Mouse (Mus musculus) frontal cortex, postnatal 36 days (tissue): ENCODE results near the gene Med8.

ENCODE experiments used
- DNase-seq, 2 experiments: peaks; one replicate each; pipeline ENCODE4 v3.0.0; 2022; ENCODE audit warnings: low spot score in 2 of 2

Gene Med8

GRCm38 (mm10) chr4:118415779-118416178 lies 6.6 kb downstream of the Med8 start:
- no peak for DNase-seq

- peak; percentile 20 to 29 for DNase-seq
These were observed 7.2 kb downstream of the Med8 start for GRCm38 (mm10) chr4:118416329-118416728.

GRCm38 (mm10) chr4:118417112-118417797 lies 8.1 kb downstream of the Med8 start:
- no peak for DNase-seq

- no peak for DNase-seq
These were observed 12.2 kb downstream of the Med8 start for GRCm38 (mm10) chr4:118421384-118421783.

DNA sequence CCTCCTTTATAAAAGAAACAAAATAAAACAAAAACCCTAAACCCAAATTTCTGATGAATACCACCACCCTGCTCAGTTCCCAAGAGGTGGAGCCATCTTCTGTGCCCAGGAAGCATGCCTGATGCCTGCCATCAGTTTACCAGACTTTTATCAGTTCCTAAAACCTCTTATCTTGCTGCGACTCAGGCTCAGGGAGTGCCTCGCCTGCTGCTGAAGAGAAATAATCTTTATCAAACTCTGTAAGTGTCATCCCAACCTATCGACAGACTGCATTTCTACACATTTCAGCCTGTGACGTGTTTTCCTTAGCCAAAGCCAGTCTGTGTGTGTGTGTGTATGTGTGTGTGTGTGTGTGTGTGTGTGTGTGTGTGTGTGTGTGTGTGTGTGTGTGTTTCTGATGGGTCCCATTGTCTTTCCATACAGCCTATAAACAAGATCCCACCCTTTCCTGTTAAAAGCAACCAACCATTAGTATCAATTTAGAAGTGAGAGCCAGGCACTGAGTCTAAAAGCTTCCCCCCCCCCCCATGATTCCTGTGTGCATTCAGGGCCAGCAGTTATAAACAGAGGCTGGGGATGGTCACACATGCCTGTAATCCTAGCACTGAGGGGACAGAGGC lies 15.5 kb downstream of the Med8 start:
- DNase-seq = no peak

- DNase-seq = no peak
These were observed 16.2 kb downstream of the Med8 start for GRCm38 (mm10) chr4:118425374-118425773.

DNA sequence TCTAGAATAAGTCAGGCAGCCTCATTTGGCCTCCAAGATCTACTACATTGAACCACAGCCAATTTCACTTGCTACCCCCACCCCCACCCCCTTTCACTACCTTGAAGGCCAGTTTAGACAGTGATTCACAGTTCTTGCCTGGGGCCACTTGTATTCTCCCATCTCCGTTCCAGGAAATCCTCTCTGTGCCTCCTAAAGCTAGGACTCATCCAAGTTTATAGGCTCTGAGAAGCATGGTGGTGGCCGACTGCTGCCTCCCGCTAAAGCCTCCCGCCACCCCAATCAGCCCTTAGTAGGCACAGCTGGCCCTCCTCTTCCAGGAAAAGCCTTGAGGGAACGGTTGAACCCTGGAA lies 18.3 kb downstream of the Med8 start:
- DNase-seq = no peak

DNA sequence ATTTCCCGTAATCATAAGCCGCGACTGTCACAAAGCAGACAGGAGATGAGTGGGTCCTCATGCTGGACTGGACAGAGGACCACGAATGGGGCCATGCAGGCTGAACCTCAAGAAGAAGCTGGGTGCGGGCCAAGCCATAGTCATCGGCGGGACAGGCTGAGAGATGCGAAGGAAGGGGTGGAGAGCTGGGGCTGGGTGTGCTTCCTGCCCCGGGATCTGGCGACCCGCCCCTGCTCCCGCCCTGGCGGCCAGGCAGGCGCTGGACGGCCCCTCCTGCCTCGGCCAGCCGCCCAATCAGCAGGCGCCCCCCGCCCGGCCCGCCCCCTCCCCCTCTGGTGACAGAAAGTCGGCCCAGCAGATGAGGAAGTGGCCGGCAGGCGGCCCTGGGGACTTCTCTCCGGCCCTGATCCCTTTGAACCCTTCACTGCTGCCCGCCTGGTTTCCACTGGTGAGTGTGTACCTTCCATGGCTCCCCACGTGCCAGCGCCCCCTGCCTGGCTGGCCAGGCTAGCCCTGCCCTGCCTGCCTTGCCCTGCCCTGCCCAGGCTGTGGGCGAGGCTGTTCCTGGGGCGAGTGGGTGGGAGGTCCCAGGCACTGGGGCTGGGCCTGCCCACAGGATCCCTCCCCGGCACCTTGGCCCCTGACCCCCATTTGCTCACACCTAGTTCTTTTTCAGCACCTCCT lies 18.8 kb downstream of the Med8 start, which contains the start of gene Elovl1:
TSS of gene Elovl1 (plus strand) at position 326 of the 684 bp plus-strand sequence.
- peak; percentile 56 to 66 for DNase-seq

DNA sequence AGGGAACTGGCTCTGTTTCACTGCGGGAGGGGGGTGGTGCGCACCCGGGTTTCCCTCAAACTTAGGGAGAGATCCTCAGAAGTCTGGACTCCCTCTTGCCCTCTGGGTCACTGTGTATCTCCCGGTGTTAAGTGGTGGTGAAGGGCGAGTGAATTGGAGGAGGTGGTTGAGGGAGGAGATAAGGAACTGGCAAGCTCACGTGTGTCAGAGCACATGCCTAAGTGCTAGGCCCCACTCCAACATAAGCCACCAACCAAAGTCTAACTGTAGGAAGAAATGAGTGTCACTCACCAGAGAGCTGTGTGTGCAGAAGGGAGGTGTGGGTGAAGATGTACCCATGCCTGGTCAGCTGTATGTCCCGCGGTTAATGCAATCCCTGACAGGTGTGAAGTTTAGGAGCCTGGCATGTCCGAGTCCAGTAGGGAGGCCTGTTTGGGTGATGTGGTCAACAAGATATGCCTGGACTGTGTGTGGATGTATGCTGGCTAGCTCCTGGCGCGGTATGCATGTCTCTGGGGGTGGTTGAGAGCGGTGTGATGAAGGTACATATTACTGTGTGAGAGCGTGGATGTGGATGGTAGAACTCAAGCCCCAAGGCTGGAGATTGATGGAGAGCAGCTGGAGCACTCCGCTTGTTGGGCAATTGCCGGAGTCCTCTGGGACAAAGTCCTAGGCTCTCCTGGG lies 19.5 kb downstream of the Med8 start:
- DNase-seq = no peak

GRCm38 (mm10) chr4:118429215-118429895 lies 20.2 kb downstream of the Med8 start:
- DNase-seq = no peak

DNA sequence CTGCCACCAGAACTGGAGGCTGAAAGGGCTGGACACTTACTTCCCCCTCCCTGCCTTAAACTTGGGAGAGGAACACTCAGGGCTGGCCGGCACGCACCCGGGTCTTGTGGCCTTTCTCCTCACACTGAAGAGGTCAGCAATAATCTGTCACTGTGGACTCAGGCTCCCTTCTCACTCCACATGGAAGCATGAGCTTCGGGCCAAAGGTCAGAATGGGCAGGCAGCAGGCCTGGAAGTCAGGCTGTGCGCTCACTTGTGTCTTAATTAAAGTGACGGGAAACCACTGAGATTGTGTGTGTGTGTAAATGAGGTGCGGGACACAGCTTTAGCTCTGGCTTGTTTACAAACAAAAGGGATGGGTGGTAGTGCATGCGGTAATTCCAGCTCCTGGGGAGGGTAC lies 23.2 kb downstream of the Med8 start:
- no peak for DNase-seq

DNA sequence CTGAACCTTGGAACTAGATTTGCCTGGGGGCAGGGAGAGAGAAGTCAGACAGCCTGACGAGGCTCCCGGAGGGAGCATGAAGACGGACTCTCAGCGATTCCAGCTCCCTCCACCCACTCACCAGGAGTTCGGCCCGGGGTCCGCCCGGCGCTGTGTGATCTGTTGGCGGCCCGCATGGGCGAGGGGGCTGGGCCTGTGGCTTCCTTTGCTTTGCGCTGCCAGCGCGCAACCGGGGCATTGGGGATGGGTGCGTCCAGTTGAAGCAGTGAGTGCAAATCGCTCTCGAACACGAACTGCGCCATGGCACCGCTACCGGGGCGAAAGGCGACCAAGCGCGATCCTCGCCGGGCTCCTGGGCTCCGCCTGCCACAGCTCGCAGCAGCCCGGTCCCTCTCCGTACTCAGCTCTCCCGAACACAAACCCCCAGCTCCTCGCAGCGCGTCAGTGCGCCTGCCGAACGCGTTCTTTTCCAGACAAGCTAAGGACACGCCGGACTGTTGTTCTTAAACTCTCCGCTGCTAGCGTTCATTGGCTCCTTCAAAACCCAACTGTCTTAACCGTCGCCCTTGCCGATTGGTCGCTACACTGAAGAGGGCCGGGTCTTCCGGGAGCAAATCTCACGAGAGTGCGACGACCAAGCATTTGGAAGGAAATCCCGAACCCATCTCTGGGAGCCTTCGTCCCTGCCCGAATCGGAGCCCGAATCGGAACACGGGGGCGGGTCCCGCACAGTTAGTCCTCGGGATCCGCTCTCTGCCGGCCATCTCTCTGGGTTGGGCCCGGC lies 27.9 kb downstream of the Med8 start, which contains the start of gene Cdc20:
TSS of gene Cdc20 (minus strand) at position 533 of the 784 bp plus-strand sequence.
- peak; percentile 77 to 91 for DNase-seq

DNA sequence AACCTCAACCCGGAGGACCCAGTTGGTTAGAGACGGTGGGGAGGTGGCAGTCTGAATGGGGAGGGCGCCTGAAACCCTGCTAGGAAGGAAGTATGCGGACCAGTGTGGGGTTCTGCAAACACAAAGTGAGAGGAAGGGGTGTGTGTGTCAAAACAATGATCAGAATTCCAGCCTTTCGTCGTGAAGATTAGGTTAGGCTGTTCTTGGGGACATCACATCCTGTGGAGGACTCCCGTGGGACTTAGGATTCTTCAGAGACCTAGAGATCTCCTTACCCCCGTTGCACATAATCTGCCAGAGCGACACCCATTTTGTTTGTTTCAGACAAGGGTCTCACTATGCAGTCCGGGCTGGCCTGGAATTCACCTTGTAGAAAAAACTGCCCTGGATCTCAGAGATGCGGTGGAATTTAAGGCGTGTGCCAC lies 28.7 kb downstream of the Med8 start:
- DNase-seq = no peak

GRCm38 (mm10) chr4:118445088-118445487 lies 36.0 kb downstream of the Med8 start:
- DNase-seq = peak in 1 of 2 experiments; percentile 29

DNA sequence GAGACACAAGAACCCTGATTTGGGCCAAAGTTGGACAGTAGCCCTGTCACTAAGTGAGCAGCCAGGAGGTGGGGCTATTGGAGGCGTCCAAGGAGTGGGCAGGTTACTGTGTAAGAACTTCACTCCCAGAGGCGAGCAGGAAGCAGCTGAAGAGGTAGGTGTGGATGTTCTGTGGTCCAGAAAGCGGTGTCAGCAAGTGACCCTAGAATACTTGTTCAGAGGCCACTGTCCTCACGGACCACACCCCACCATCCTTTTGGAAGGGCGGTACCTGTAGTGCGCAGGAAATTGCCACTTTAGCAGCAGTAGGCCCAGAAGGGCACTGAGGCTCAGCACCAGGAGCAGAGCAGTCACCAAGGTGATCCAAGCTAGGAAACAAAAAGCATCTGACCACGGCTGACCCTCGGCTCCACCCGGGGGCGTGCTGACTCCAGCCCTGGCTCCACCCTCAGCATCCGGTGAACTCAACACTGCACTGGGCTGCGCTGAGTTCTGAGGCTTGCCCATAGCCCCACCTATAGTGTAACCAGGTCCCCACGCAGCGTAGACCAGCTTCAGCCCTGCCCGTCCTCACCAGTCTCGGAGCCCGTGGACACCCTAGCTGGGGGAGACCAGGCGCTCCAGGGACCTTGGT lies 36.8 kb downstream of the Med8 start:
- DNase-seq = no peak

DNA sequence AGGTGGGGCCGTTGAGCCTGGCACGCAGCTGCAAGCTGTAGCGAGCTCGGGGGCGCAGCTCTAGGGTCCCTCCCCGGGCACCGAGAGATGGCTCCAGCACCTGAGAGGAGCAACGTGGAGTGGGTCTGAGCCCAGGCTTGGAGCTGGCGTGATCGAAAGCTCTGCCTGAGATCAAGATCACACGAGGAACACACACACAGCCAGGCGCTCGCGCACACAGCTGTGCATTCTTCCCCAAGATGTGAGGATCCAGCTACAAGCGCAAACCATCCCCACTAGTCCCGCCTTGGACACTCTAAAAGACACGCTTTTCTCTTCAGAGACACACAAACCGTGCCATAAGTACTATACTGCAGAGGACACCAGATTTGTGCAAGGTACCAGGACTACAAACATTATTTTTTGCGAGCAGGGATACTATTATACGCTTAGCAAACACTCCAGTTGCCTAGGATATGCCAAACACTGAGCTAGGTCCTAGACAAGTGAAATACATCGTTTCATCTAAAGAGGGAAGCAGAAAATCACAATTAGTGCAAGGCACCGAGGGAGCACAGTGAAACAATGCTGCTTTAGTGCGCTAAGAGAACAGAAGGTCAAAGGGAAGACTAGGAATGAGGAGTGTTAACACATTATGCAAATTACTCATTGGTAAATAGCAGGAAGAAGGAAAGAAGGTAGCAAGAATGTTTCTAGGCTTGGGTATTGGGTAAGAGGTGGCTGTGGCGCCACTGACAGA lies 37.4 kb downstream of the Med8 start:
- no peak for DNase-seq

DNA sequence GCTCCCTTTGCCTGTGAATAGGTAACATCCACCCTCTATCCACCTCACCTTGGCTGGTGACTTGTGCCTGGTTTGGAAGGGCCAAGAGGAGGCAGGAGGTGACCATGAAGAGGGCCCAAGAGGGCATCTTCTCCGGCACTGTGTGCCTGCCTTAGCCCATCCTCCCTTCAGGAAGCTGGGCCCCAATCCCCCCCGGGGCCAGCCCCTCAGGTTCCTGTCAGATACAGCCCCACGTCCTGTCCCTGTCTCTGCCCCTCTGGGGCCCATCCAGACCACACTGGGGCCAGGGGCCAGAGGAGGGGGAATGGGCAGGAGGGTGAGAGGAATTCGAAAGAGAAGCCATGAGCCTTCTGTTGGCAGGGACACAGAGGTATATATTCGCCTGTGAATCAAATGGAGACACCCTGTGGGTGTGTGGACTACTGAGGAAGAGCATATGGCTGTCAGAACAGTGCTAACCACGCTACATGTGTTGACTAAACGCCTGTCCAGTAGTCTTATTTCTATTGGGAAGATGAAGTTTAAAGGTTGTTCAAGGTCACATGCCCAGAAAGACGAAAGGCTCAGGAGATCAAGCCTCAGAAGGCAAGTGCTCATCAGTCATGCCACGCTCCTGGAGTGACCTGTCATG lies 48.3 kb downstream of the Med8 start, which contains the start of gene Mpl:
TSS of gene Mpl (minus strand) at position 169 of the 631 bp plus-strand sequence.
- DNase-seq = peak in 1 of 2 experiments; percentile 43

GRCm38 (mm10) chr4:118464956-118465355 lies 55.8 kb downstream of the Med8 start:
- DNase-seq = peak in 1 of 2 experiments; percentile 30
